Mouse (Mus musculus) myocyte (in vitro differentiated cells): ENCODE results near the gene Fbln2. TPM values are rescaled to one million over a fixed set of nuclear protein-coding genes. Genes with fewer than 3 reads are reported as not detected.
A peak's percentile ranks its signal among the peaks of the same experiment; 100 is the strongest.

Experiments
- H3K27me3 ChIP-seq: one replicate; pipeline ENCODE4 v1.6.1; 2011; ENCODE audit not compliant: control insufficient read depth, insufficient read depth, insufficient read length
- H3K36me3 ChIP-seq: one replicate; pipeline ENCODE4 v1.6.1; 2011; ENCODE audit not compliant: control insufficient read depth, insufficient read depth
- H3K4me2 ChIP-seq: one replicate; pipeline ENCODE4 v1.6.1; 2011; ENCODE audit warnings: low read depth, control low read depth
- H3K4me3 ChIP-seq: one replicate; pipeline ENCODE4 v1.5.1; 2011; ENCODE audit warnings: mild to moderate bottlenecking, control low read depth, moderate library complexity
- H3K79me2 ChIP-seq: one replicate; pipeline ENCODE4 v1.6.1; 2011; ENCODE audit not compliant: control insufficient read depth, insufficient read depth
- H3ac ChIP-seq: one replicate; pipeline ENCODE4 v1.6.1; 2011; ENCODE audit not compliant: control insufficient read depth, insufficient read length
- CEBPB ChIP-seq: IDR thresholded peaks from 2 replicates; pipeline ENCODE4 v1.6.1; 2011; ENCODE audit warnings: mild to moderate bottlenecking, moderate library complexity; ENCODE audit not compliant: poor library complexity, insufficient read depth, severe bottlenecking
- E2F4 ChIP-seq: IDR thresholded peaks from one replicate; pipeline ENCODE4 v1.6.1; 2011; ENCODE audit warnings: mild to moderate bottlenecking, control low read depth, moderate library complexity; ENCODE audit not compliant: insufficient read depth
- MAX ChIP-seq: IDR thresholded peaks from one replicate; pipeline ENCODE4 v1.6.1; 2011; ENCODE audit warnings: low read depth, mild to moderate bottlenecking, control low read depth
- MYOD1 ChIP-seq, 3 experiments: IDR thresholded peaks; one replicate each; pipeline ENCODE4 v1.6.1; 2011; ENCODE audit warnings: control low read depth in 2 of 3, low read depth in 2 of 3, mild to moderate bottlenecking in 2 of 3, moderate library complexity in 1 of 3; ENCODE audit not compliant: insufficient read length in 2 of 3, control insufficient read depth in 1 of 3
- MYOG ChIP-seq, 3 experiments: IDR thresholded peaks; one replicate each; pipeline ENCODE4 v1.6.1; 2011; ENCODE audit warnings: control low read depth in 2 of 3, low read depth in 2 of 3, mild to moderate bottlenecking in 2 of 3; ENCODE audit not compliant: insufficient read length in 2 of 3, control insufficient read depth in 1 of 3, insufficient read depth in 1 of 3
- POLR2A ChIP-seq: IDR thresholded peaks from one replicate; pipeline ENCODE4 v1.6.1; 2011; ENCODE audit warnings: low read depth, mild to moderate bottlenecking, control low read depth, moderate library complexity; ENCODE audit not compliant: insufficient read length
- POLR2AphosphoS2 ChIP-seq: IDR thresholded peaks from one replicate; pipeline ENCODE4 v1.6.1; 2011; ENCODE audit warnings: low read depth, control low read depth; ENCODE audit not compliant: insufficient read length
- REST ChIP-seq: IDR thresholded peaks from one replicate; pipeline ENCODE4 v1.6.1; 2011; ENCODE audit warnings: mild to moderate bottlenecking, control low read depth, moderate library complexity; ENCODE audit not compliant: insufficient read depth, insufficient read length
- SRF ChIP-seq: IDR thresholded peaks from one replicate; pipeline ENCODE4 v1.6.1; 2011; ENCODE audit warnings: low read depth; ENCODE audit not compliant: control insufficient read depth, insufficient read length
- TCF12 ChIP-seq: IDR thresholded peaks from one replicate; pipeline ENCODE4 v1.6.1; 2011; ENCODE audit warnings: mild to moderate bottlenecking, control low read depth; ENCODE audit not compliant: poor library complexity, insufficient read depth, severe bottlenecking
- TCF3 ChIP-seq: IDR thresholded peaks from one replicate; pipeline ENCODE4 v1.6.1; 2011; ENCODE audit warnings: low read depth, control low read depth; ENCODE audit not compliant: insufficient read length
- USF1 ChIP-seq: IDR thresholded peaks from one replicate; pipeline ENCODE4 v1.6.1; 2011; ENCODE audit warnings: low read depth, mild to moderate bottlenecking, control low read depth, moderate library complexity
- polyA plus RNA-seq: library from polyadenylated mRNA; unstranded; fragments of >200 nt; fragmentation: generic; extraction: Trizol; gene quantifications from one replicate; pipeline ENCODE4 v1.2.1, GENCODE M21; 2012; ENCODE audit warnings: missing spikeins

The Fbln2 gene
- polyA plus RNA-seq, 1 experiment = 167 TPM

- Histone ChIP-seq H3K4me2 (peak overlapping the region; percentile 69), H3ac (no peak overlapping the region), H3K36me3 (no peaks in the 10 kb centered on the region), H3K4me3 (peak overlapping the region; percentile 22), H3K27me3 (no peaks in the 10 kb centered on the region), H3K79me2 (no peaks in the 10 kb centered on the region)
- peak; percentile 82 for TF ChIP-seq POLR2AphosphoS2
- no peak for TF ChIP-seq USF1
- peak; percentile 67; the same call in 1 of the 2 replicates for TF ChIP-seq CEBPB
- TF ChIP-seq TCF12 = no peak
- peak; percentile 78 for TF ChIP-seq POLR2A
- TF ChIP-seq E2F4 = no peak
- no peak for TF ChIP-seq TCF3
- TF ChIP-seq MAX = no peak
- TF ChIP-seq SRF = no peak
- no peak for TF ChIP-seq MYOG (IDR thresholded peaks at IDR 0.05; ENCODE audit: control insufficient read depth in 1 of 3, insufficient read depth in 1 of 3, insufficient read length in 2 of 3, low read depth in 2 of 3)
- TF ChIP-seq MYOD1 (IDR thresholded peaks at IDR 0.05; ENCODE audit: control insufficient read depth in 1 of 3, insufficient read length in 2 of 3, low read depth in 2 of 3) = no peak
- no peak for TF ChIP-seq REST
Measured at GRCm38 (mm10) chr6:91171396-91171895, 40.8 kb upstream of the Fbln2 start.

DNA sequence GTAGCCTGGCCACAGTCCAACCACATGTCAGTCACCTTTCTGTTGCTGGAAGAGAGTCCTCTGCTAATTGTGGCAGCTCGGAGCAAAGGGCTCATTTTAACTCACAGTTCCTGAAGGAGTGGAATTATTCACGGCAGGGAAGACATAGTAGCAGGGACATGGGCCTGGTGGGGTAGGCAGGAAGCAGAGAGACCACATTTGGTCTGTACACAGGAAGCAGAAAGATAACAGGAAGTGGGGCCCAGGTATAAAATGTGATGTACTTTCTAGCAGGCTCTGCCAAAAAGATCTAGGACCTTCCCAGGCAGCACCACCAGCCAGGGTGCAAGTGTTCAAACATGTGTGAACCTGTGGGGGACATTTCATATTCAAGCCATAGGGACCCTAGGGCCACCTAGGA lies 39.9 kb upstream of the Fbln2 start:
- H3K4me3 ChIP-seq = no peak overlapping the region
- H3ac ChIP-seq = no peak overlapping the region
- no peaks in the 10 kb centered on the region for H3K27me3 ChIP-seq
- H3K79me2 ChIP-seq = no peaks in the 10 kb centered on the region
- H3K4me2 ChIP-seq = no peak overlapping the region
- H3K36me3 ChIP-seq = no peaks in the 10 kb centered on the region
- no peak for TF ChIP-seq E2F4
- no peak for TF ChIP-seq POLR2AphosphoS2
- no peak for TF ChIP-seq CEBPB
- TF ChIP-seq USF1 = no peak
- no peak for TF ChIP-seq TCF3
- TF ChIP-seq TCF12 = no peak
- no peak for TF ChIP-seq POLR2A
- TF ChIP-seq REST = no peak
- TF ChIP-seq MYOG (IDR thresholded peaks at IDR 0.05; ENCODE audit: control insufficient read depth in 1 of 3, insufficient read depth in 1 of 3, insufficient read length in 2 of 3, low read depth in 2 of 3) = no peak
- no peak for TF ChIP-seq SRF
- no peak for TF ChIP-seq MAX
- TF ChIP-seq MYOD1 (IDR thresholded peaks at IDR 0.05; ENCODE audit: control insufficient read depth in 1 of 3, insufficient read length in 2 of 3, low read depth in 2 of 3) = no peak

GRCm38 (mm10) chr6:91173221-91173880 lies 38.9 kb upstream of the Fbln2 start:
- H3K27me3 ChIP-seq = no peaks in the 10 kb centered on the region
- no peak for TF ChIP-seq POLR2A
- TF ChIP-seq MAX = no peak
- no peak for TF ChIP-seq REST
- TF ChIP-seq POLR2AphosphoS2 = no peak
- TF ChIP-seq TCF12 = no peak
- no peak for TF ChIP-seq TCF3
- no peak for TF ChIP-seq CEBPB
- no peak for TF ChIP-seq SRF
- no peak for TF ChIP-seq USF1
- no peak for TF ChIP-seq MYOD1 (IDR thresholded peaks at IDR 0.05; ENCODE audit: control insufficient read depth in 1 of 3, insufficient read length in 2 of 3, low read depth in 2 of 3)
- no peak for TF ChIP-seq E2F4
- no peak for TF ChIP-seq MYOG (IDR thresholded peaks at IDR 0.05; ENCODE audit: control insufficient read depth in 1 of 3, insufficient read depth in 1 of 3, insufficient read length in 2 of 3, low read depth in 2 of 3)
- H3K4me2 ChIP-seq = no peak overlapping the region
- H3K79me2 ChIP-seq = no peaks in the 10 kb centered on the region
- no peak overlapping the region for H3K4me3 ChIP-seq
- H3K36me3 ChIP-seq = no peaks in the 10 kb centered on the region
- H3ac ChIP-seq = no peak overlapping the region

GRCm38 (mm10) chr6:91174211-91174610 lies 38.0 kb upstream of the Fbln2 start:
- H3K36me3 ChIP-seq = no peaks in the 10 kb centered on the region
- no peak for TF ChIP-seq E2F4
- TF ChIP-seq MYOG (IDR thresholded peaks at IDR 0.05; ENCODE audit: control insufficient read depth in 1 of 3, insufficient read depth in 1 of 3, insufficient read length in 2 of 3, low read depth in 2 of 3) = peak in 1 of 3 experiments; percentile 48
- TF ChIP-seq MAX = no peak
- H3K27me3 ChIP-seq = no peaks in the 10 kb centered on the region
- H3K4me3 ChIP-seq = no peak overlapping the region
- no peak overlapping the region for H3ac ChIP-seq
- no peaks in the 10 kb centered on the region for H3K79me2 ChIP-seq
- no peak overlapping the region for H3K4me2 ChIP-seq

DNA sequence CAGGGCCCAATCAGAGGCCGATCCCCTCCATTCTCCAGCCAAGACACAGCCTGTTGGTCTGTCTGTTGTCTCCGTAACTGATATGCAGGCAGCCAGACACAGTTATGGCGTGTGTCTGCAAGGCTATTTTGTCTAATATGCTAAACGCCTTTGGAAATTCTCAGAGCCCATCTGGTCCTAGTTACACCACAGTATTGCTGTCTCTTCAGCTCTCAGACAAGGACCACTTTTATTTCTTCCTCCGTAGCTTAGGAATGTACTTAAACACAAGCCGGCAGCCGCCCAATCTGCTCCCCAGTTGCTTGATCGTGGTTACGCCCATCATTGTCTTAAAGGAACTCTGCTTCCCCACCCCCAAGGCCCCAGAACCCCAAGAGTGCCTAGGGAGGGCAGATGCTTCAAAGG lies 31.5 kb upstream of the Fbln2 start:
- no peaks in the 10 kb centered on the region for H3K36me3 ChIP-seq
- no peaks in the 10 kb centered on the region for H3K79me2 ChIP-seq
- H3K27me3 ChIP-seq = no peaks in the 10 kb centered on the region
- no peak overlapping the region for H3ac ChIP-seq
- TF ChIP-seq POLR2AphosphoS2 (no peak), SRF (no peak)
- no peak overlapping the region for H3K4me2 ChIP-seq
- no peak overlapping the region for H3K4me3 ChIP-seq
